Mouse (Mus musculus): ENCODE data around the gene Snx10.

- TF ChIP-seq POLR2A (IDR thresholded peaks at IDR 0.05; ENCODE audit: low read depth, low read length) (no peak), CTCF (conservative IDR thresholded peaks at IDR 0.05; ENCODE audit: insufficient read depth, insufficient read length, low read depth, low read length) (no peak)
These were observed 26.2 kb upstream of the Snx10 start for GRCm38 (mm10) chr6:51497321-51498111.

Measured in kidney, adult 2 months (tissue).